Mouse (Mus musculus) kidney, adult 2 months (tissue): ENCODE results near the gene Samd13. TPM values are rescaled to one million over a fixed set of nuclear protein-coding genes. Genes with fewer than 3 reads are reported as not detected.

Experiments used
- DNase-seq: peaks from one replicate; pipeline ENCODE4 v3.0.0; 2021
- H3K27ac ChIP-seq: fragments of 200-500 bp; 2 replicates; pipeline ENCODE4 v1.5.1; 2012; ENCODE audit warnings: low read depth, low read length, control low read depth, inconsistent platforms; ENCODE audit not compliant: insufficient read depth
- H3K27me3 ChIP-seq: fragments of 200-500 bp; replicated peaks from 2 replicates; pipeline ENCODE4 v1.6.1; 2012; ENCODE audit warnings: mild to moderate bottlenecking, moderate library complexity, low read length, inconsistent platforms; ENCODE audit not compliant: control insufficient read depth, insufficient read depth
- H3K36me3 ChIP-seq: fragments of 200-500 bp; 2 replicates; pipeline ENCODE4 v1.6.1; 2012; ENCODE audit warnings: mild to moderate bottlenecking, moderate library complexity, low read length, inconsistent platforms; ENCODE audit not compliant: control insufficient read depth, insufficient read depth
- H3K4me1 ChIP-seq: fragments of 200-500 bp; 2 replicates; pipeline ENCODE4 v1.6.1; 2011; ENCODE audit warnings: low read length; ENCODE audit not compliant: control insufficient read depth, insufficient read depth
- H3K4me3 ChIP-seq: fragments of 200-500 bp; 2 replicates; pipeline ENCODE4 v1.5.1; 2011; ENCODE audit warnings: mild to moderate bottlenecking, low read depth, low read length, control low read depth; ENCODE audit not compliant: insufficient read depth
- CTCF ChIP-seq: fragments of 200-500 bp; conservative IDR thresholded peaks from 2 replicates; pipeline ENCODE4 v1.5.1; 2011; ENCODE audit warnings: low read depth, mild to moderate bottlenecking, control low read depth, low read length, moderate library complexity, mixed read lengths; ENCODE audit not compliant: insufficient read depth, insufficient read length
- POLR2A ChIP-seq: fragments of 200-500 bp; IDR thresholded peaks from one replicate; pipeline ENCODE4 v1.6.1; 2011; ENCODE audit warnings: low read depth, low read length, control low read depth
- WGBS: fragments of 180-500 bp; shearing (Covaris S2); methylation state at CpG from one replicate; pipeline ENCODE4 v1.1.7; 2018; 5-methylcytosine and 5-hydroxymethylcytosine counted together
- polyA plus RNA-seq: library from polyadenylated mRNA; depleted of rRNA; stranded (reverse); fragments of >200 nt; gene quantifications from 2 replicates; pipeline ENCODE4 v1.2.3, GENCODE M21; 2012

Gene Samd13
- polyA plus RNA-seq, 1 experiment = 0.11 TPM

- TF ChIP-seq CTCF (no peak), POLR2A (no peak)
- no peaks in the 10 kb centered on the region for H3K4me1 ChIP-seq
Measured at GRCm38 (mm10) chr3:146711084-146711483, 25.7 kb upstream of the Samd13 start.

DNA sequence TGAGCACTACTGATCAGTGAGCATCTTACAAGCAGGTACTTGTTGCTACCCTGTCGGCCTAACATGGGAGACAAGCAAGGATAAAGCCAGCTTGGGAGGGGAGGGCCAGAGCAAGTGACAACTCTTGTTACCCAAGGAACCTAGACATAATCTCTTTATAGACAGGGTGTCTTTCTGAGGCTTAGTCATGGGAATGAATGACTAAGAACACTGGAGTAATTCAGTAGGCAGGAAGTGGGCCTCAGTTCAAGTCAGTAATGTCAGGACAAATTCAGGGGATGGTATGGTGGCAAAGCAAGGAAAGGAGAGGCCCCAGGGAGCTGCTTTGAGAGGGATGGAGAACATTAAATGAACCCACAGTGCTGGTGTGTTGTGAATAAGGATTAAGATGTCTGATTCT is 23.7 kb upstream of the Samd13 start:
- Histone ChIP-seq H3K36me3 (no peaks in the 10 kb centered on the region), H3K4me1 (no peaks in the 10 kb centered on the region), H3K27me3 (no peaks in the 10 kb centered on the region), H3K4me3 (no peak overlapping the region), H3K27ac (no peak overlapping the region)
- no peak for DNase-seq
- TF ChIP-seq CTCF = no peak
- no peak for TF ChIP-seq POLR2A
- WGBS = 87% methylated on average over 1 of the region's 1 CpGs

More at GRCm38 (mm10) chr3:146711084-146711483, 25.7 kb upstream of the Samd13 start:
- Histone ChIP-seq H3K36me3 (no peaks in the 10 kb centered on the region), H3K4me3 (no peak overlapping the region), H3K27me3 (no peaks in the 10 kb centered on the region), H3K27ac (no peak overlapping the region)
- DNase-seq = no peak
- WGBS = 73% methylated on average over 7 of the region's 7 CpGs

- H3K36me3 ChIP-seq = no peaks in the 10 kb centered on the region
- no peaks in the 10 kb centered on the region for H3K27me3 ChIP-seq
- H3K27ac ChIP-seq = no peak overlapping the region
- H3K4me1 ChIP-seq = no peaks in the 10 kb centered on the region
- DNase-seq = no peak
- TF ChIP-seq CTCF (no peak), POLR2A (no peak)
- 48% methylated on average over 3 of the region's 3 CpGs for WGBS
- H3K4me3 ChIP-seq = no peak overlapping the region
Measured at GRCm38 (mm10) chr3:146708381-146708780, 23.0 kb upstream of the Samd13 start.

- TF ChIP-seq CTCF = no peak
- no peak for TF ChIP-seq POLR2A
- no peak for DNase-seq
- no peak overlapping the region for H3K4me3 ChIP-seq
- no peak overlapping the region for H3K27ac ChIP-seq
- H3K27me3 ChIP-seq = no peaks in the 10 kb centered on the region
- H3K36me3 ChIP-seq = no peaks in the 10 kb centered on the region
- no peaks in the 10 kb centered on the region for H3K4me1 ChIP-seq
- 78% methylated on average over 4 of the region's 4 CpGs for WGBS
Measured at GRCm38 (mm10) chr3:146704099-146704498, 18.7 kb upstream of the Samd13 start.

DNA sequence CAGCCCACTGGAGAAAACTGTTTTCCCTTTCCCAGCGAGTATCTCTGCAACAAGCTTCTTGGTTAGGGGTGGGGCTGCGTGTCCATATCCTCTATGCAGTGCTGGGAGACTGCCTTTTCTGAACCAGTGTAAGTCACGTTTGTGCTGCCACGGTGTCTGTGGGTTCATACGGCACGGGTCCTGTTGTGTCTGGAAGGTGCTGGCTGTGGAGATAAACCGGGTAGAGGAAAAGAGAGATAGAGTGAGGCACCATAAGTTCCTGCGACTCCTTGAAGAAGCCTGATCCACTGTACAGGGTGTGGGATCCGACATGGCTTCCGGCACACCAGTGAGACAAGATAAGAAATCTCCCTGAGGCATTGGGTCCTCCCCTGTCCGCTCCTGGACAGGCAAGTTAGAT is 14.7 kb upstream of the Samd13 start:
- TF ChIP-seq CTCF (no peak), POLR2A (no peak)
- no peak overlapping the region for H3K27ac ChIP-seq
- no peak for DNase-seq
- no peaks in the 10 kb centered on the region for H3K36me3 ChIP-seq
- H3K27me3 ChIP-seq = no peaks in the 10 kb centered on the region
- 78% methylated on average over 11 of the region's 11 CpGs for whole genome bisulfite sequencing
- no peaks in the 10 kb centered on the region for H3K4me1 ChIP-seq
- no peak overlapping the region for H3K4me3 ChIP-seq

GRCm38 (mm10) chr3:146698982-146699381 is 13.6 kb upstream of the Samd13 start:
- H3K27me3 ChIP-seq = no peaks in the 10 kb centered on the region
- no peak for DNase-seq
- 60% methylated on average over 11 of the region's 11 CpGs for WGBS
- H3K36me3 ChIP-seq = no peaks in the 10 kb centered on the region
- H3K4me3 ChIP-seq = no peak overlapping the region
- no peaks in the 10 kb centered on the region for H3K4me1 ChIP-seq
- no peak overlapping the region for H3K27ac ChIP-seq
- TF ChIP-seq CTCF (no peak), POLR2A (no peak)

DNA sequence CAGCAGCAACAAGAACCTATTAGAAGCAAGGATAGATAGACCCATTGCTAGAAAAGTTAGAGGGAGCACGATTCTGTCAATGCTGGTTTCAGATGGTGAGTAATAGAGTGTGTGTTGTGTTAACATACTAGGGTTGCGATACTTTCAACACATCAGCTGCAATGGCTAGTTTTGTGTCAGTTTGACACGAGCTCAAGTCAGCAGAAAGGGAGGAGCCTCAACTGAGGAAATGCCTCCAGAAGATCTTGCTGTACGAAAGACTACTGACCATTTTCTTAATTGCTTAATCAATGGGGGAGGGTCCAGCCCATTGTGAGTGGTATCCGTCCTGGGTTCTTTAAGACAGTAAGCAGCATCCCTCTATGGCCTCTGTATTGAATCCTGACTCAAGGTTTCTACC is 7.2 kb upstream of the Samd13 start:
- no peak for DNase-seq
- 75% methylated on average over 5 of the region's 5 CpGs for WGBS
- Histone ChIP-seq H3K36me3 (no peaks in the 10 kb centered on the region), H3K27me3 (no peaks in the 10 kb centered on the region), H3K4me1 (no peaks in the 10 kb centered on the region), H3K4me3 (no peak overlapping the region), H3K27ac (no peak overlapping the region)
- TF ChIP-seq POLR2A = no peak
- TF ChIP-seq CTCF = no peak

- TF ChIP-seq POLR2A = no peak
- no peak for TF ChIP-seq CTCF
- DNase-seq = no peak
- Histone ChIP-seq H3K4me1 (no peaks in the 10 kb centered on the region; the same call in 1 of the 2 replicates), H3K36me3 (no peaks in the 10 kb centered on the region), H3K4me3 (no peak overlapping the region), H3K27me3 (no peaks in the 10 kb centered on the region), H3K27ac (no peak overlapping the region)
- WGBS = 76% methylated on average over 4 of the region's 4 CpGs
Measured at GRCm38 (mm10) chr3:146687121-146687725, 1.8 kb upstream of the Samd13 start.
